Mouse (Mus musculus) ES-E14 (cell line): ENCODE data around the gene Dexi. TPM values are rescaled to one million over a fixed set of nuclear protein-coding genes. Genes with fewer than 3 reads are reported as not detected.

Source experiments
- DNase-seq: peaks from one replicate; pipeline ENCODE4 v3.0.0-alpha.2; 2013; ENCODE audit warnings: low read depth, low spot score
- H3K27ac ChIP-seq: 2 replicates; pipeline ENCODE4 v1.5.1; 2012; ENCODE audit warnings: low read depth, mild to moderate bottlenecking, low read length, moderate library complexity, mixed read lengths; ENCODE audit not compliant: poor library complexity, insufficient read depth, severe bottlenecking
- H3K36me3 ChIP-seq: 2 replicates; pipeline ENCODE4 v1.6.1; 2012; ENCODE audit warnings: mild to moderate bottlenecking, low read length, moderate library complexity, mixed read lengths; ENCODE audit not compliant: control insufficient read depth, poor library complexity, insufficient read depth, severe bottlenecking
- H3K4me1 ChIP-seq, 2 experiments: fragments of 150-350 bp in 1 of 2; sonication (generic) in 1 of 2; 2 replicates each; pipeline ENCODE4 v1.6.1; 2012; ENCODE audit warnings: low read length in 2 of 2, mild to moderate bottlenecking in 1 of 2, mixed read lengths in 1 of 2; ENCODE audit not compliant: control insufficient read depth in 2 of 2, insufficient read depth in 2 of 2, poor library complexity in 1 of 2
- H3K4me3 ChIP-seq, 2 experiments: fragments of 150-350 bp in 1 of 2; sonication (generic) in 1 of 2; 2 replicates each; pipeline ENCODE4 v1.5.1; 2012; ENCODE audit warnings: low read length in 2 of 2, low read depth in 1 of 2, mild to moderate bottlenecking in 1 of 2, mixed read lengths in 1 of 2; ENCODE audit not compliant: insufficient read depth in 1 of 2, poor library complexity in 1 of 2, severe bottlenecking in 1 of 2
- H3K9ac ChIP-seq: 2 replicates; pipeline ENCODE4 v1.6.1; 2012; ENCODE audit warnings: low read depth, mild to moderate bottlenecking, low read length, mixed read lengths; ENCODE audit not compliant: poor library complexity, insufficient read depth, severe bottlenecking
- H3K9me3 ChIP-seq: fragments of 150-350 bp; sonication (generic); 2 replicates; pipeline ENCODE4 v1.6.1; 2012; ENCODE audit warnings: low read depth, mild to moderate bottlenecking, low read length; ENCODE audit not compliant: control insufficient read depth, insufficient read depth
- CHD2 ChIP-seq: IDR thresholded peaks from 2 replicates; pipeline ENCODE4 v1.6.1; 2014; ENCODE audit warnings: mild to moderate bottlenecking, low read depth, low read length, inconsistent platforms
- HCFC1 ChIP-seq: IDR thresholded peaks from 2 replicates; pipeline ENCODE4 v1.6.1; 2012; ENCODE audit warnings: low read length, inconsistent platforms, borderline replicate concordance; ENCODE audit not compliant: insufficient read depth
- MAFK ChIP-seq: IDR thresholded peaks from 2 replicates; pipeline ENCODE4 v1.6.1; 2014; ENCODE audit warnings: mild to moderate bottlenecking, low read depth, low read length, inconsistent platforms; ENCODE audit not compliant: insufficient read depth
- ZC3H11A ChIP-seq: IDR thresholded peaks from 2 replicates; pipeline ENCODE4 v1.6.1; 2012; ENCODE audit warnings: low read depth, mild to moderate bottlenecking, inconsistent platforms, low read length, borderline replicate concordance
- ZNF384 ChIP-seq: IDR thresholded peaks from 2 replicates; pipeline ENCODE4 v1.6.1; 2012; ENCODE audit warnings: low read depth, low read length, inconsistent platforms
- in situ Hi-C, 2 experiments: fragments of 600-800 bp; cut with MboI; formaldehyde crosslinking; loops; one replicate each; pipeline ENCODE4 v1.15.1; 2025; ENCODE audit warnings: low sequenced_read_pairs in 2 of 2, inconsistent platforms in 1 of 2; ENCODE audit not compliant: unreplicated experiment in 2 of 2
- total RNA-seq: library from RNA; depleted of rRNA; stranded (reverse); fragments of 300-350 nt; gene quantifications from 2 replicates; pipeline ENCODE4 v1.2.3, GENCODE M21; 2012

Dexi gene
- total RNA-seq, 1 experiment, result 5.8 TPM

- H3K4me3 ChIP-seq, result no peak overlapping the region
- no peak for DNase-seq
- H3K36me3 ChIP-seq, result no peaks in the 10 kb centered on the region
- H3K9me3 ChIP-seq, result no peaks in the 10 kb centered on the region
- H3K9ac ChIP-seq, result no peak overlapping the region
- TF ChIP-seq ZNF384, result no peak
- no peak for TF ChIP-seq HCFC1
- no peak for TF ChIP-seq ZC3H11A
- TF ChIP-seq CHD2, result no peak
- H3K4me1 ChIP-seq, result peaks cover 0 to 2% of the 10 kb centered on the region in 2 experiments; a peak in 1 of 4 replicates
- no peak overlapping the region for H3K27ac ChIP-seq
- in situ Hi-C loops, result loop anchor here (5.0 to 25.0 kb wide), 5 partner anchors 93 to 431 kb away; partner anchors contain the start of gene Nubp1 (in 1 of the 2)
These were observed 24.8 kb downstream of the Dexi start for GRCm38 (mm10) chr16:10518030-10518429.

- in situ Hi-C loops, result loop anchor here (5.0 to 25.0 kb wide), 5 partner anchors 91 to 429 kb away; partner anchors contain the start of gene Nubp1 (in 1 of the 2)
- Histone ChIP-seq H3K9me3 (no peaks in the 10 kb centered on the region), H3K4me1 (peaks cover 0 to 2% of the 10 kb centered on the region in 2 experiments; a peak in 1 of 4 replicates)
These were observed 26.8 kb downstream of the Dexi start for GRCm38 (mm10) chr16:10515953-10516572.

GRCm38 (mm10) chr16:10511134-10511520, 31.7 kb downstream of the Dexi start:
- Histone ChIP-seq H3K9me3 (no peaks in the 10 kb centered on the region), H3K4me3 (no peak overlapping the region), H3K9ac (no peak overlapping the region), H3K36me3 (no peaks in the 10 kb centered on the region), H3K27ac (no peak overlapping the region), H3K4me1 (no peaks in the 10 kb centered on the region)
- TF ChIP-seq MAFK (no peak), ZNF384 (no peak), ZC3H11A (no peak), HCFC1 (no peak), CHD2 (no peak)
- in situ Hi-C loops, result loop anchor here (10.0 to 25.0 kb wide), 4 partner anchors 86 to 424 kb away; partner anchors contain the start of gene Nubp1 (in 1 of the 2)
- no peak for DNase-seq

More at GRCm38 (mm10) chr16:10515953-10516572, 26.8 kb downstream of the Dexi start:
- DNase-seq, result no peak
- Histone ChIP-seq H3K36me3 (no peaks in the 10 kb centered on the region), H3K9ac (no peak overlapping the region), H3K27ac (no peak overlapping the region), H3K4me3 (no peak overlapping the region)
- TF ChIP-seq CHD2, result no peak
- TF ChIP-seq MAFK, result no peak
- TF ChIP-seq HCFC1, result no peak
- TF ChIP-seq ZNF384, result no peak
- TF ChIP-seq ZC3H11A, result no peak

GRCm38 (mm10) chr16:10510477-10511133, 32.2 kb downstream of the Dexi start:
- in situ Hi-C loops, result loop anchor here (10.0 to 25.0 kb wide), 4 partner anchors 86 to 423 kb away; partner anchors contain the start of gene Nubp1 (in 1 of the 2)
- no peak overlapping the region for H3K9ac ChIP-seq

More at GRCm38 (mm10) chr16:10510477-10511133, 32.2 kb downstream of the Dexi start:
- H3K4me3 ChIP-seq, result no peak overlapping the region
- no peak overlapping the region for H3K27ac ChIP-seq
- H3K9me3 ChIP-seq, result no peaks in the 10 kb centered on the region
- no peak for DNase-seq
- no peaks in the 10 kb centered on the region for H3K36me3 ChIP-seq
- TF ChIP-seq CHD2 (no peak), MAFK (no peak)
- no peaks in the 10 kb centered on the region for H3K4me1 ChIP-seq
